Mouse (Mus musculus) liver, adult 2 months (tissue): ENCODE results near the gene Syt8.

Experiments used
- CTCF ChIP-seq: fragments of 200-500 bp; IDR thresholded peaks from 2 replicates; pipeline ENCODE4 v1.5.1; 2011; ENCODE audit warnings: low read depth, low read length, control low read depth
- POLR2A ChIP-seq: fragments of 200-500 bp; IDR thresholded peaks from 2 replicates; pipeline ENCODE4 v1.6.1; 2011; ENCODE audit warnings: low read length, control low read depth; ENCODE audit not compliant: insufficient read depth; ENCODE audit errors: extremely low read depth

- TF ChIP-seq CTCF (no peak), POLR2A (no peak)
Observed at GRCm38 (mm10) chr7:142471884-142472570, 37.4 kb downstream of the Syt8 start.
